Mouse (Mus musculus) C2C12 (cell line): ENCODE measurements at regions not wholly inside any gene's neighbourhood (a gene's known extent, or its start where the extent isn't known, plus 50 kb on each side); places are given as distances from the start of the nearest gene placed in this dataset.

ENCODE experiments used
- CTCF ChIP-seq: IDR thresholded peaks from one replicate; pipeline ENCODE4 v1.5.1; 2011; ENCODE audit not compliant: control insufficient read depth, insufficient read depth, insufficient read length
- MAX ChIP-seq: IDR thresholded peaks from one replicate; pipeline ENCODE4 v1.6.1; 2011; ENCODE audit warnings: mild to moderate bottlenecking, control low read depth
- MYOD1 ChIP-seq: IDR thresholded peaks from one replicate; pipeline ENCODE4 v1.6.1; 2011; ENCODE audit warnings: low read depth; ENCODE audit not compliant: control insufficient read depth, insufficient read length
- MYOG ChIP-seq: IDR thresholded peaks from one replicate; pipeline ENCODE4 v1.6.1; 2011; ENCODE audit not compliant: control insufficient read depth, insufficient read length; ENCODE audit errors: extremely low read depth
- USF1 ChIP-seq: IDR thresholded peaks from one replicate; pipeline ENCODE4 v1.6.1; 2011; ENCODE audit warnings: low read depth, mild to moderate bottlenecking, control low read depth, moderate library complexity

- TF ChIP-seq CTCF = no peak
- TF ChIP-seq MYOG = no peak
- no peak for TF ChIP-seq MYOD1
- TF ChIP-seq USF1 = no peak
- no peak for TF ChIP-seq MAX
Measured at GRCm38 (mm10) chr15:56320501-56320900, 1156.9 kb downstream of the Slc22a22 start.
